Mouse (Mus musculus) central nervous system, embryonic 18 days (tissue): ENCODE data around the gene S100a8. TPM values are rescaled to one million over a fixed set of nuclear protein-coding genes. Genes with fewer than 3 reads are reported as not detected.

Experiments used
- polyA plus RNA-seq: library from polyadenylated mRNA; depleted of rRNA; stranded (reverse); fragments of >200 nt; gene quantifications from 2 replicates; pipeline ENCODE4 v1.2.3, GENCODE M21; 2012; rRNA removed

The S100a8 gene
- 1.2 and 7.6 TPM in 2 replicates for polyA plus RNA-seq

DNA sequence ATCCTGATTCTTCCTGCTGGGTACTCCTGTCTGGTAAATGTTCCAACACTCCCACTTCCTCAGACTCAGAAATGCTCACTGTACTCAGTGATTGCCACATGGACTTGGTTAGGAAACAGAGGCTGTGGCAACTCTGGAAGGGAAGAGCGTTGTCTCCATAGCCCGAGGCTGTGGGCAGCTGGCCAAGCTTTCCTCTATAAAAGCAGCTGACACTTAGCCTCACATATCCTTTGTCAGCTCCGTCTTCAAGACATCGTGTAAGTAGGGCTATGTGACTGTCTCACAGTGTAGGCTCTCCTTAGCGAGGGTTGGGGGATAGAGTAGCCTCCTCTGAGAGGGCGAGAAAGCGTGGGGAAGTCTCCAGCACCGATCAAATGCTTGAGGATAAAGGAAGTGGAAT is at the start of gene S100a8:
TSS of gene S100a8 (plus strand) at position 133 of the 400 bp plus-strand sequence.

DNA sequence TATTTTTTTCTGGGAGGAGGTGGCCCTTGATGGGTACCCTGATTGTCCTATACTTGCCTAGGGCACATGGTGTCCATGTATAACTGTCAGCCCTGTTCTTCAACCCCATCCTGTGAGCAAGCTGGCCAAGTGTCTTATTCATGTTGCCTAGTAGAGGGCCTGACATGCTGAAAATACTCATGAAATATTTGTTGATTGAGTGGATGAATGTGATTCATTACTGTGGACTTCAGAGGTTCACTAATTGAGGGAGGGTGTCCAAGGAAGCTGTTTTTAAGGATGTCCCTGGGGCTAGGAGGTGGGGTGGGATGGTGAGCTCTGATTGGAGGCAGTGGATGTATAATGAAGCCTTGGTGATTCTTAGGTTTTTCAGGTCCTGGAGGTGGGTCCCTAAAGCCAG is 15.1 kb upstream of the S100a8 start, which contains the start of gene S100a7a:
TSS of gene S100a7a (plus strand) at position 301 of the 400 bp plus-strand sequence.

DNA sequence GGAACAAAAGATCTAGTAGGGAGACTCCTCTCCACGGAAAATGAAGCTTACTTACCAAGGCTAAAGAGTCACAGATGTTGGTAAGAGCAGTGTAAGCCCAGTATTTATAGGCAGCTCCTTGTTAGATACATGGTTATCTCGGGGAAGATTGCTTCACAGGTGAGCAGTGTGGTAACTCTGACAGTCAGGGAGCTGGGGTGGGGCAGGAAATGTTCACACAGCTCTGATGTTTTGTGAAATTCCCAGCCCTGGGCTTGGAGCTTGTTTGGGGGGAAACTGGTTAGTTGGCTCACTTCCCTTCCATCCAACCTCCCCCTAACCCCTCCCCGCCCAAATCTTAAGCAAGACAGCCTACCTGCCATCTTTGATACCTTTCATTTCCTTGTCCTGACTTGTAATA is 26.8 kb downstream of the S100a8 start, which contains the start of gene S100a9:
TSS of gene S100a9 (minus strand) at position 109 of the 400 bp plus-strand sequence.

Other genes with a start within 250 kb of the S100a8 start
- gene Ints3, start 235.4 kb upstream of the S100a8 start, polyA plus RNA-seq = 53.9 and 55.9 TPM in 2 replicates
- 5.7 and 6.3 TPM in 2 replicates for gene Npr1, start 203.1 kb upstream of the S100a8 start, polyA plus RNA-seq
- 168 and 169 TPM in 2 replicates for gene Ilf2, start 192.9 kb upstream of the S100a8 start, polyA plus RNA-seq
- gene Snapin, start 177.9 kb upstream of the S100a8 start, polyA plus RNA-seq = 46.0 and 48.7 TPM in 2 replicates
- gene Chtop, start 159.5 kb upstream of the S100a8 start, polyA plus RNA-seq = 200 and 201 TPM in 2 replicates
- gene S100a1, start 154.6 kb upstream of the S100a8 start, polyA plus RNA-seq = 36.3 and 42.0 TPM in 2 replicates
- 12.6 and 13.2 TPM in 2 replicates for gene S100a13, start 154.5 kb upstream of the S100a8 start, polyA plus RNA-seq
- gene S100a14, start 142.1 kb upstream of the S100a8 start, polyA plus RNA-seq = 0.16 and 6.2 TPM in 2 replicates
- 31.4 and 33.1 TPM in 2 replicates for gene S100a16, start 131.7 kb upstream of the S100a8 start, polyA plus RNA-seq
- gene S100a3, start 108.4 kb upstream of the S100a8 start, polyA plus RNA-seq = 0.41 and 0.56 TPM in 2 replicates
- not detected in 2 replicates for gene S100a2, start 78.7 kb upstream of the S100a8 start, polyA plus RNA-seq
- not detected in 2 replicates for gene Gm42674, start 67.1 kb upstream of the S100a8 start, polyA plus RNA-seq
- gene S100a4, start 65.2 kb upstream of the S100a8 start, polyA plus RNA-seq = 6.6 and 8.4 TPM in 2 replicates
- not detected in 2 replicates for gene S100a5, start 60.5 kb upstream of the S100a8 start, polyA plus RNA-seq
- gene S100a6, start 56.1 kb upstream of the S100a8 start, polyA plus RNA-seq = 28.5 and 123 TPM in 2 replicates
- gene S100a7a, start 15.0 kb upstream of the S100a8 start, polyA plus RNA-seq = 0.27 and 0.60 TPM in 2 replicates
- 3.2 and 15.0 TPM in 2 replicates for gene S100a9, start 26.7 kb downstream of the S100a8 start, polyA plus RNA-seq
- gene Pglyrp4, start 57.9 kb downstream of the S100a8 start, polyA plus RNA-seq = not detected in 2 replicates
- not detected in 2 replicates for gene Gm5849, start 108.9 kb downstream of the S100a8 start, polyA plus RNA-seq